Mouse (Mus musculus): ENCODE data around the gene Pitpnc1.

GRCm38 (mm10) chr11:107263838-107264237 is 206.7 kb downstream of the Pitpnc1 start:
- no peak for TF ChIP-seq CTCF (IDR thresholded peaks at IDR 0.05; ENCODE audit: control insufficient read depth, insufficient read depth, insufficient read length)
- TF ChIP-seq USF1 (IDR thresholded peaks at IDR 0.05; ENCODE audit: low read depth) = no peak
- no peak for TF ChIP-seq MYOG (IDR thresholded peaks at IDR 0.05; ENCODE audit: control insufficient read depth, extremely low read depth, insufficient read length)

Measured in C2C12 (cell line).